Mouse (Mus musculus) bone marrow, adult 2 months (tissue): ENCODE data around the gene Wdr89.

ENCODE experiments used
- CTCF ChIP-seq: fragments of 200-500 bp; IDR thresholded peaks from 2 replicates; pipeline ENCODE4 v1.5.1; 2011; ENCODE audit warnings: low read length, control low read depth; ENCODE audit not compliant: control insufficient read depth, insufficient read depth
- POLR2A ChIP-seq: fragments of 200-500 bp; IDR thresholded peaks from 2 replicates; pipeline ENCODE4 v1.6.1; 2011; ENCODE audit warnings: low read depth, mild to moderate bottlenecking, control low read depth, low read length, borderline replicate concordance; ENCODE audit not compliant: control insufficient read depth

GRCm38 (mm10) chr12:75678393-75678792 lies 9.1 kb upstream of the Wdr89 start:
- TF ChIP-seq POLR2A, result no peak
- TF ChIP-seq CTCF, result no peak
